Mouse (Mus musculus): Measurements from ENCODE around the gene Tshr.
A peak's percentile ranks its signal among the peaks of the same experiment; 100 is the strongest.

Tshr gene

GRCm38 (mm10) chr12:91588670-91589541, 204.5 kb downstream of the Tshr start:
- DNase-seq = peak; percentile 79

DNA sequence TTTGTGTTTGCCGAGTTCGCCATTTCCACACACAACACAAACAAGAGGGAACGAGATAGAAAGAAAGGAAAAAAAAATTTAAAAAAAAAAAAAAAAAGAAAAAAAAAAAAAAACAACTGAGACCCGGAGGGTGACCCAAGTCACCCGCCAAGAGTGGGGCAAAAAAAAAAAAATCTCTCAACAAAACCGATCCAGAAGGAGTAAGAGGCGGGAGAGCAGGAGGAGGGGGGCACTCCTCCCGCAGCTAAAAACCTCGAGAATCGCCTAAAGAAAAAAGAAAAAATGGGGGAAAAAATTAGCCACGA, 205.1 kb downstream of the Tshr start:
- DNase-seq = no peak

GRCm38 (mm10) chr12:91589847-91590690, 205.7 kb downstream of the Tshr start, which contains the start of gene Gtf2a1:
TSS of gene Gtf2a1 (minus strand) at chr12:91590487.
- peak; percentile 96 for DNase-seq

DNA sequence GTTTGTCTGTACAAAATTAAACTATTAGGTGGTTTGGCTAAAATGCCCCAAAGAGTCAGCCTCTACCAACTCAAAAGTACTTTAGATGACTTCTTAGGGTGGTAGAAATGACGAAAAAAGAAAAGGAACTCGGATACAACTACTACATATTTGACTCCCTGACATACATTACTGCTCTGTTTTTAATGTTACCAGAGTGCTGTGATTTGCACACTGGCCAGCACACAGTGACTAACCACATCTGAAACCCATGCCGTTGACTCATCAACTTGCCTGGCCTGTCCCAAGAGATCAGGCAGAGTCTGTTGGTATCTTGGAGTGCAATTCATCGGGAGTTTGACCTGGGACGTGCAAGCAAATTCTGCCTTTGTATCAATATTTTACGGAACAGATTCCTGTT, 206.4 kb downstream of the Tshr start:
- peak; percentile 61 for DNase-seq

DNA sequence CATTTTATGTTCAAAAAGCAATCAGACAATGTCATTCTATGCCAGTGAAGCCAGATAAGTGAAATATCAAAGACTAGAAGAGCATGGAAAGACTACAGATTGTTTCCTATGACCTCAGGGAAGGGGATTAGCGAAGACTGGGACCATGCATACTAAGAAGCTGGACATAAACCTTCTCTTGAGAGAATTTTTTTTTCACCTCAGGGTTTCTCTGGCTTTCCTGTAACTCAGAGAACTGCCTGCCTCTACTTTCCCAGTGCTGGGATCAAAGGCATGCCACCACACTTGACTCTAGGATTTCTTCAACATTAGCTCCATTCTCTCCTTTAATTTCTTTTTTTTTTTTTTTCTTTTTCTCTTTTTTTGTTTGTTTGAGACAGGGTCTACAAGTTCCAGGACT, 206.8 kb downstream of the Tshr start:
- peak; percentile 24 for DNase-seq

DNA sequence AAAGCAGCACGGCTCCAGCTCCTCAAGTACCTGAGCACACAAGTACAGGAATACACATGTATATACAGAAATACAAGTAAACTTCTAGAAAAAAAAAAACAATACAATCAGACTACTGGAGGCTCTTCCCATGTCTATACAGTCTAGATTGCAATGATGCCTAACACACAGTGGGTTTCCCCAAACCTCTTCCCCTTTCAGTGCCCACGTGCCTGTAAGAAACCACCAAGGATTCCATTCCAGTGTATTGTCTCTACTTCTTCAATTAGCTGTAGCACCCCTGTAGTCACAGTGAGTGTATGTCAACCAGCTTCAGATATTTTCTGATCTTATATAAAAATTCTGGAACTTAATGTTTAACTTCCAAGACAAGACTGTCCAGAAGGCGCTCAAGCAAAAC, 207.8 kb downstream of the Tshr start:
- DNase-seq = no peak
